Mouse (Mus musculus) CH12.LX (cell line): Measurements from ENCODE around the gene Farp1.

Source experiments
- CTCF ChIP-seq, 2 experiments: IDR thresholded peaks in 1 of 2; conservative IDR thresholded peaks in 1 of 2; 2 replicates each; pipeline ENCODE4 v1.5.1; 2011 to 2012; ENCODE audit warnings: low read depth in 2 of 2, low read length in 2 of 2, improper control_type of control experiment in 1 of 2, inconsistent platforms in 1 of 2, mild to moderate bottlenecking in 1 of 2, moderate library complexity in 1 of 2
- E2F4 ChIP-seq: IDR thresholded peaks from 2 replicates; pipeline ENCODE4 v1.6.1; 2011; ENCODE audit warnings: low read depth, low read length, improper control_type of control experiment; ENCODE audit not compliant: insufficient replicate concordance
- ELF1 ChIP-seq: IDR thresholded peaks from 2 replicates; pipeline ENCODE4 v1.6.1; 2014; ENCODE audit warnings: low read depth, mild to moderate bottlenecking, inconsistent platforms, low read length, improper control_type of control experiment
- ETS1 ChIP-seq: conservative IDR thresholded peaks from 2 replicates; pipeline ENCODE4 v1.6.1; 2012; ENCODE audit warnings: low read depth, mild to moderate bottlenecking, inconsistent platforms, low read length, improper control_type of control experiment, moderate library complexity
- MAX ChIP-seq: IDR thresholded peaks from 2 replicates; pipeline ENCODE4 v1.6.1; 2011; ENCODE audit warnings: low read length, improper control_type of control experiment
- MAZ ChIP-seq: IDR thresholded peaks from 2 replicates; pipeline ENCODE4 v1.6.1; 2012; ENCODE audit warnings: low read depth, mild to moderate bottlenecking, inconsistent platforms, low read length, improper control_type of control experiment, moderate library complexity
- MEF2A ChIP-seq: IDR thresholded peaks from 2 replicates; pipeline ENCODE4 v1.6.1; 2014; ENCODE audit warnings: low read depth, mild to moderate bottlenecking, inconsistent platforms, low read length, improper control_type of control experiment, borderline replicate concordance
- POLR2A ChIP-seq: IDR thresholded peaks from 2 replicates; pipeline ENCODE4 v1.6.1; 2011; ENCODE audit warnings: low read depth, mild to moderate bottlenecking, improper control_type of control experiment, low read length
- POLR2AphosphoS2 ChIP-seq: IDR thresholded peaks from 2 replicates; pipeline ENCODE4 v1.6.1; 2011; ENCODE audit warnings: low read depth, low read length, improper control_type of control experiment
- SIN3A ChIP-seq: IDR thresholded peaks from 2 replicates; pipeline ENCODE4 v1.6.1; 2012; ENCODE audit warnings: low read length, improper control_type of control experiment, inconsistent platforms
- UBTF ChIP-seq: IDR thresholded peaks from 2 replicates; pipeline ENCODE4 v1.6.1; 2012; ENCODE audit warnings: low read depth, mild to moderate bottlenecking, inconsistent platforms, low read length, improper control_type of control experiment, moderate library complexity
- ZNF384 ChIP-seq: IDR thresholded peaks from 2 replicates; pipeline ENCODE4 v1.6.1; 2012; ENCODE audit warnings: low read depth, low read length, improper control_type of control experiment, inconsistent platforms

GRCm38 (mm10) chr14:121000561-121001340 is 34.2 kb upstream of the Farp1 start:
- TF ChIP-seq POLR2AphosphoS2 (no peak), POLR2A (no peak), MAZ (no peak), ETS1 (no peak), MEF2A (no peak), UBTF (no peak), CTCF (conservative IDR thresholded peaks at IDR 0.05 in 1 of 2, IDR thresholded peaks at IDR 0.05 in 1 of 2; ENCODE audit: low read depth in 2 of 2, low read length in 2 of 2) (no peak), SIN3A (no peak), ZNF384 (no peak), E2F4 (no peak), ELF1 (no peak), MAX (no peak)
